Mouse (Mus musculus) liver, postnatal 0 days (tissue): ENCODE results near the gene Dut. TPM values are rescaled to one million over a fixed set of nuclear protein-coding genes. Genes with fewer than 3 reads are reported as not detected.

Experiments used
- ATAC-seq: fragments of 200-750 bp; cut with Nextera tagmentation; 2 replicates; pipeline ENCODE4 v1.8.0; 2017; ENCODE audit warnings: mild to moderate bottlenecking, moderate library complexity
- DNase-seq: peaks from one replicate; pipeline ENCODE4 v3.0.0-alpha.2; 2016
- H3K27ac ChIP-seq: fragments of 300-500 bp; sonication (generic); 2 replicates; pipeline ENCODE4 v1.5.1; 2014; ENCODE audit warnings: antibody characterized with exemption, moderate library complexity, mild to moderate bottlenecking, low read depth
- H3K27me3 ChIP-seq: fragments of 300-500 bp; sonication (generic); 2 replicates; pipeline ENCODE4 v1.6.1; 2014; ENCODE audit warnings: low read length, control low read depth, mixed read lengths; ENCODE audit not compliant: insufficient read depth
- H3K36me3 ChIP-seq: fragments of 300-500 bp; sonication (generic); replicated peaks from 2 replicates; pipeline ENCODE4 v1.6.1; 2014; ENCODE audit warnings: mild to moderate bottlenecking, control low read depth, low read length, moderate library complexity, mixed read lengths; ENCODE audit not compliant: insufficient read depth
- H3K4me1 ChIP-seq: fragments of 300-500 bp; sonication (generic); 2 replicates; pipeline ENCODE4 v1.6.1; 2014; ENCODE audit warnings: antibody characterized with exemption, mild to moderate bottlenecking, control low read depth; ENCODE audit not compliant: insufficient read depth
- H3K4me2 ChIP-seq: fragments of 300-500 bp; sonication (generic); 2 replicates; pipeline ENCODE4 v1.6.1; 2014; ENCODE audit warnings: low read depth, mild to moderate bottlenecking, low read length, moderate library complexity, mixed read lengths
- H3K4me3 ChIP-seq: fragments of 300-500 bp; sonication (generic); 2 replicates; pipeline ENCODE4 v1.5.1; 2014; ENCODE audit warnings: low read depth, low read length
- H3K9ac ChIP-seq: fragments of 300-500 bp; sonication (generic); replicated peaks from 2 replicates; pipeline ENCODE4 v1.6.1; 2014; ENCODE audit warnings: mild to moderate bottlenecking, moderate library complexity
- H3K9me3 ChIP-seq: fragments of 300-500 bp; sonication (generic); 2 replicates; pipeline ENCODE4 v1.6.1; 2016; ENCODE audit warnings: mild to moderate bottlenecking, control low read depth, low read length, mixed read lengths
- CTCF ChIP-seq: sonication (generic); IDR thresholded peaks from 2 replicates; pipeline ENCODE4 v1.5.1; 2016; ENCODE audit warnings: antibody characterized with exemption, low read depth
- EP300 ChIP-seq: IDR thresholded peaks from 2 replicates; pipeline ENCODE4 v1.6.1; 2016; ENCODE audit warnings: antibody characterized with exemption, low read depth, mild to moderate bottlenecking
- WGBS: fragments of 180-500 bp; shearing (Covaris S2); extraction: QIAGEN DNeasy Blood & Tissue Kit; methylation state at CpG from one replicate; pipeline ENCODE4 v1.1.7; 2014; ENCODE audit not compliant: insufficient replicate concordance; 5-methylcytosine and 5-hydroxymethylcytosine counted together
- polyA plus RNA-seq: library from polyadenylated mRNA; unstranded; fragments of >200 nt; fragmentation: Nextera tagmentation; extraction: Ambion mirVana; gene quantifications from 2 replicates; pipeline ENCODE4 v1.2.1, GENCODE M21; 2015

The Dut gene
- polyA plus RNA-seq, 1 experiment from 2014 or later: 66.0 TPM

DNA sequence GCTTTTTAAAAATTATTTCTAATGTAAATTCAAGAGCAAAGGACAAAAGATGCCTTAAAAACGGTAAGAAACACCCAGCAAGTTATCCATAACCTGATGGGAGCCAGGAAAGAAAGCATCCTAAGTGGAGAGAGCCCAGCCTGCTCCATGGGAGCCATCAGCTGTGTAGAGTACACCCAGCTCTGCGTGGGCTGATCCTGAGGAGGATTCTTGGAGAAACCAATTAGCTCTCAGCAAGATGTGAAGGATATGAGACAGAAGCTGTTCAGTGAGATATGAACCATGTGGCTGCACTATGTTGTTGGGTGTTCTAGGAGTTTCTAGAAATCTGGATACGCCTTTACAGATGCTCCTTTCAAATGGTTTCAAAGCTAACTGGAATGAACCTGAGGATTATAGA is 58.7 kb downstream of the Dut start:
- ATAC-seq: no peak

More for the DNA sequence above, 58.7 kb downstream of the Dut start:
- Histone ChIP-seq H3K36me3 (no peaks in the 10 kb centered on the region), H3K27me3 (no peaks in the 10 kb centered on the region), H3K9ac (no peak overlapping the region), H3K9me3 (no peaks in the 10 kb centered on the region), H3K4me3 (no peak overlapping the region), H3K4me1 (no peaks in the 10 kb centered on the region), H3K4me2 (no peak overlapping the region), H3K27ac (no peak overlapping the region)
- no peak for DNase-seq
- WGBS: 61% methylated on average over 3 of the region's 3 CpGs
- TF ChIP-seq EP300: no peak
- TF ChIP-seq CTCF: no peak

Other genes with a start within 250 kb of the Dut start
- gene Slc24a5, start 179.1 kb upstream of the Dut start, polyA plus RNA-seq: 6.5 and 8.5 TPM in 2 replicates
- 10.1 and 10.5 TPM in 2 replicates for gene Myef2, start 123.5 kb upstream of the Dut start, polyA plus RNA-seq
- not detected in 2 replicates for gene Ctxn2, start 110.5 kb upstream of the Dut start, polyA plus RNA-seq
- gene Slc12a1, start 94.7 kb upstream of the Dut start, polyA plus RNA-seq: not detected in 2 replicates